Mouse (Mus musculus) liver, embryonic 14.5 days (tissue): ENCODE measurements around the gene Plxna4. TPM values are rescaled to one million over a fixed set of nuclear protein-coding genes. Genes with fewer than 3 reads are reported as not detected.

Source experiments
- ATAC-seq: fragments of 200-750 bp; cut with Nextera tagmentation; 2 replicates; pipeline ENCODE4 v1.8.0; 2017; ENCODE audit warnings: moderate number of reproducible peaks, mild to moderate bottlenecking, moderate library complexity; ENCODE audit not compliant: insufficient read depth
- DNase-seq, 3 experiments: peaks; one replicate each; pipeline ENCODE4 v3.0.0-alpha.2; 2012 to 2013; ENCODE audit warnings: low read depth in 3 of 3, low spot score in 3 of 3
- H3K27ac ChIP-seq: fragments of 300-500 bp; sonication (generic); 2 replicates; pipeline ENCODE4 v1.5.1; 2014; ENCODE audit warnings: moderate library complexity, mild to moderate bottlenecking, control low read depth, inconsistent platforms
- H3K27me3 ChIP-seq: fragments of 300-500 bp; sonication (generic); 2 replicates; pipeline ENCODE4 v1.6.1; 2014; ENCODE audit warnings: mild to moderate bottlenecking, low read length, moderate library complexity; ENCODE audit not compliant: control insufficient read depth, insufficient read depth
- H3K36me3 ChIP-seq: fragments of 300-500 bp; sonication (generic); replicated peaks from 2 replicates; pipeline ENCODE4 v1.6.1; 2014; ENCODE audit warnings: low read depth; ENCODE audit not compliant: control insufficient read depth, insufficient read depth
- H3K4me1 ChIP-seq, 2 experiments: fragments of 200-500 bp in 1 of 2; fragments of 300-500 bp in 1 of 2; sonication (generic) in 1 of 2; replicated peaks; 2 replicates each; pipeline ENCODE4 v1.6.1; 2012 to 2014; ENCODE audit warnings: antibody characterized with exemption in 1 of 2, inconsistent platforms in 1 of 2, low read length in 1 of 2; ENCODE audit not compliant: control insufficient read depth in 2 of 2, insufficient read depth in 2 of 2
- H3K4me2 ChIP-seq: fragments of 300-500 bp; sonication (generic); 2 replicates; pipeline ENCODE4 v1.6.1; 2014; ENCODE audit warnings: low read depth, mild to moderate bottlenecking, control low read depth, moderate library complexity
- H3K4me3 ChIP-seq, 2 experiments: fragments of 200-500 bp in 1 of 2; fragments of 300-500 bp in 1 of 2; sonication (generic) in 1 of 2; 2 replicates each; pipeline ENCODE4 v1.5.1; 2012 to 2014; ENCODE audit warnings: low read depth in 2 of 2, low read length in 2 of 2, mild to moderate bottlenecking in 2 of 2, control low read depth in 1 of 2, inconsistent platforms in 1 of 2, moderate library complexity in 1 of 2; ENCODE audit not compliant: insufficient read depth in 1 of 2
- H3K9ac ChIP-seq: fragments of 300-500 bp; sonication (generic); replicated peaks from 2 replicates; pipeline ENCODE4 v1.6.1; 2014; ENCODE audit warnings: mild to moderate bottlenecking, control low read depth, moderate library complexity
- H3K9me3 ChIP-seq: fragments of 300-500 bp; sonication (generic); 2 replicates; pipeline ENCODE4 v1.6.1; 2016; ENCODE audit warnings: low read length, mixed read lengths; ENCODE audit not compliant: control insufficient read depth
- CTCF ChIP-seq: IDR thresholded peaks from 2 replicates; pipeline ENCODE4 v1.5.1; 2016; ENCODE audit warnings: antibody characterized with exemption, low read depth, control low read depth
- EP300 ChIP-seq: IDR thresholded peaks from 2 replicates; pipeline ENCODE4 v1.6.1; 2016; ENCODE audit warnings: antibody characterized with exemption, low read depth
- WGBS: fragments of 180-500 bp; shearing (Covaris S2); extraction: QIAGEN DNeasy Blood & Tissue Kit; methylation state at CpG from one replicate; pipeline ENCODE4 v1.1.7; 2014; ENCODE audit not compliant: insufficient replicate concordance; 5-methylcytosine and 5-hydroxymethylcytosine counted together
- polyA plus RNA-seq, 2 experiments: library from polyadenylated mRNA; depleted of rRNA in 1 of 2; stranded (reverse) in 1 of 2; unstranded in 1 of 2; fragments of >200 nt; fragmentation: Nextera tagmentation in 1 of 2; extraction: Ambion mirVana in 1 of 2; gene quantifications; 2 replicates each; pipeline versions ENCODE4 v1.2.1 to v1.2.3; 2012 to 2014

The Plxna4 gene
- polyA plus RNA-seq, 2 experiments, result 0.17 to 0.25 TPM

DNA sequence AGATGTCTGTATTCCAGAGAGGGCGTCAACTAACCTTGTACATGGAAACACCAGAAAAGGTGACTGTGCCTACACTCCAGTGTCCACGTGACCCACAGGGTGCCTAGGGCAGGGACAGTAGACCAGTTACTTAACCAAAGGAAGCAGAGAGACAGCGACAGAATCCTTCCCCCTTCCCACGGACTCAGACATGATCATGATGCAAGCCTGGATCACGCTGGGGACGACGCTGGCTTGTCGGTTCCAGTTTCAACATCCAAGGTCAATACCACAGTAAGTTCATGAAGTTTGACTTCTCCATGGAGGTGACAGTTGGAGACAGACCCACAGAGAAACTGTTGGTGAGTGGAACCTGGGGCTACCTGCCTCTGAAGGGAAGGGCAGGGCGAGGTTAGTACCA lies 192.6 kb downstream of the Plxna4 start:
- no peak for DNase-seq

DNA sequence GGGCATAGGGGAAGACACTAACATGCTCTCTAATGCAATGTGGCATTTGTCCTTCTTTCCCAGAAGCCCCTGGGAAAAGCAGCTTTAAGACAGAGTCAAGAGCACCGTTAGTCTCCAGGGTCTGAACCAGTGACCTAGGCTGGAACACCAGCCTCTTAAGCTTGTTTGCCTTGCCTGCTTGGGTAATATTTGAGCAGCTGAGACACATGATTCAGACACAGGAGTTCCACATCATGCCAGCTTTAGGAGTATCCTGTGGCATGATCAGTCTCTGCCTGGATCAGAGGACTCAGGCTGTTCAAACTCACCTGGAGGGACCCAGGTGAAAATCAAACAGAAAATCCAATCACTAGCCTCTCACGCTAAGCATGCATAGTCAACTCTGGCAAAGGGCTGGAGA lies 195.7 kb downstream of the Plxna4 start:
- Histone ChIP-seq H3K9ac (no peak overlapping the region), H3K4me1 (no peaks in the 10 kb centered on the region), H3K9me3 (no peaks in the 10 kb centered on the region), H3K36me3 (no peaks in the 10 kb centered on the region), H3K4me2 (no peak overlapping the region), H3K4me3 (no peak overlapping the region), H3K27ac (no peak overlapping the region), H3K27me3 (no peaks in the 10 kb centered on the region)
- WGBS, result 49% methylated on average over 2 of the region's 2 CpGs
- ATAC-seq (no peak), DNase-seq (no peak)
- TF ChIP-seq EP300 (no peak), CTCF (no peak)

More for the DNA sequence above, 192.6 kb downstream of the Plxna4 start:
- H3K4me2 ChIP-seq, result no peak overlapping the region
- H3K9ac ChIP-seq, result no peak overlapping the region
- no peaks in the 10 kb centered on the region for H3K36me3 ChIP-seq
- H3K4me3 ChIP-seq, result no peak overlapping the region
- ATAC-seq, result no peak
- no peak overlapping the region for H3K27ac ChIP-seq
- no peaks in the 10 kb centered on the region for H3K27me3 ChIP-seq
- 54% methylated on average over 9 of the region's 9 CpGs for WGBS
- H3K9me3 ChIP-seq, result no peaks in the 10 kb centered on the region
- H3K4me1 ChIP-seq, result no peaks in the 10 kb centered on the region
- TF ChIP-seq EP300, result no peak
- no peak for TF ChIP-seq CTCF

DNA sequence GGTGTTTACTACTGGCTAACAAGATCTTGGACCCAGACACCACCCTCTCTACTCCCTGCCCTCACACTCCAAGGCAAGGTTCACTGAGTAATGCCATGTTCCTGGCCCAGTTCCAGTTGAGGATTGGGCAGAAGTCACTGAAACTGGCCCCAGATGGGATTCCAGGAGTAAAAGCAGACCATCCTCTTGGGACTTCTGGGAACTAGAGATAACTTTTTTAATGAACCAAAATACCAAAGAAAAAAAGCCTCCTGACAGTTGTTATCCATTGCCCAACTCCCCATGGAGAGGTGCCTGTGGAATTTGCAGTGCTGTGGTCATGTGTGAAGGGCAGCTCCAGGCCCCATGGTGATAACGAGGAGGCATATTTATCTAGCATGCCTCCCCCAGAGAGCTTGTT lies 199.7 kb downstream of the Plxna4 start:
- 39% methylated on average over 1 of the region's 1 CpGs for WGBS
- H3K36me3 ChIP-seq, result no peaks in the 10 kb centered on the region
- H3K9ac ChIP-seq, result no peak overlapping the region
- no peak overlapping the region for H3K4me3 ChIP-seq
- H3K27ac ChIP-seq, result no peak overlapping the region
- H3K4me2 ChIP-seq, result no peak overlapping the region
- no peak for TF ChIP-seq EP300
- TF ChIP-seq CTCF, result no peak
- ATAC-seq (no peak), DNase-seq (no peak)
- H3K27me3 ChIP-seq, result no peaks in the 10 kb centered on the region
- no peaks in the 10 kb centered on the region for H3K9me3 ChIP-seq
- H3K4me1 ChIP-seq, result no peaks in the 10 kb centered on the region

DNA sequence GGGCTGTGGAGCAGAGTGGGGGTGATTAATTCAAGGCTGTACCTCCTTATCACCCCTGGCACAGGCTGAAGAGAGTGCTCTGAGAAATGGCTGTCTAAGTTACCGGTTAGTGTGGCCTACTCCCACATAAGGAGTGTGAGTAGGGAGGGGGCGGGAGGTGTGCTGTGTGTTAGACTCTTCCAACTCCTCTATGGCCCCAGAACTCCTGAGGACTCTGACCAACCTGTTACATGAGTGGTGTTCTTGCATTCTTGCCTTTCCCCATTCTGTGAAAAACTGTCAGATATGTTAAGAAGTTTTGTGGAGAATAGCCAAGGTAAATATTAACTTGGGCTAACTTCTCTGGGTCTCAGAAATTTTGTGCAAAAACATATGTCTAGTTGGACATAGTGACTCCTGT lies 201.1 kb downstream of the Plxna4 start:
- H3K9ac ChIP-seq, result no peak overlapping the region

DNA sequence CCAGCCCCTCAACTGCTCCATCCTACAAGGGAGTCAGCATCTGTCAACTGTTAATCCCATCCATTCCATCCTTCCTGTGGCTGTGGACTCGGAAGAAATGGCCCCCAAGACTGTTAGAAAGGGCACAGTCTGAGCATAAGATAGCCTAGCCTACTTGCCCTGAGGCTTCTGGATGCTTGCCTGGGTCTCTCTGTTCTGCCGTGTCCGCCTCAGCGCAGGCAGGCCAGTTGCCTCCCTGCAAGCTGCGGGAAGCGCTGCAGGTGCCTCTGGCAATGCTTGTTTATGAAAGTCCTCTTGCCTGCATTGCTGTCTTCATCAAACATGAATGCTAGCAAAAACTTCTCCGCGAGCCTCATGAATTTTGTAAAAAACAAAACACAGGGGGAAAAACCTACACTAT lies 203.1 kb downstream of the Plxna4 start:
- Histone ChIP-seq H3K36me3 (no peaks in the 10 kb centered on the region), H3K27ac (no peak overlapping the region), H3K9ac (no peak overlapping the region), H3K4me1 (no peaks in the 10 kb centered on the region), H3K4me3 (no peak overlapping the region), H3K9me3 (no peaks in the 10 kb centered on the region), H3K4me2 (no peak overlapping the region), H3K27me3 (no peaks in the 10 kb centered on the region)
- WGBS, result 71% methylated on average over 8 of the region's 8 CpGs
- no peak for TF ChIP-seq CTCF
- ATAC-seq (no peak), DNase-seq (no peak)

More for the DNA sequence above, 201.1 kb downstream of the Plxna4 start:
- H3K36me3 ChIP-seq, result no peaks in the 10 kb centered on the region
- no peak overlapping the region for H3K4me3 ChIP-seq
- H3K4me1 ChIP-seq, result no peaks in the 10 kb centered on the region
- DNase-seq (no peak), ATAC-seq (no peak)
- no peaks in the 10 kb centered on the region for H3K9me3 ChIP-seq
- H3K27me3 ChIP-seq, result no peaks in the 10 kb centered on the region
- H3K4me2 ChIP-seq, result no peak overlapping the region
- TF ChIP-seq EP300 (no peak), CTCF (no peak)
- H3K27ac ChIP-seq, result no peak overlapping the region
- 48% methylated on average over 2 of the region's 2 CpGs for WGBS
